Mouse (Mus musculus) G1E-ER4 (cell line): Measurements from ENCODE around the gene Ift46. TPM values are rescaled to one million over a fixed set of nuclear protein-coding genes. Genes with fewer than 3 reads are reported as not detected.

Source experiments
- GATA1 ChIP-seq: IDR thresholded peaks from one replicate; pipeline ENCODE4 v1.8.0; 2012; ENCODE audit warnings: low read length, inconsistent platforms
- polyA plus RNA-seq: library from polyadenylated mRNA; stranded (reverse); fragments of >175 nt; gene quantifications from 2 replicates; pipeline ENCODE4 v1.2.3, GENCODE M21; 2012

Gene Ift46
- 0.94 and 1.0 TPM in 2 replicates for polyA plus RNA-seq

DNA sequence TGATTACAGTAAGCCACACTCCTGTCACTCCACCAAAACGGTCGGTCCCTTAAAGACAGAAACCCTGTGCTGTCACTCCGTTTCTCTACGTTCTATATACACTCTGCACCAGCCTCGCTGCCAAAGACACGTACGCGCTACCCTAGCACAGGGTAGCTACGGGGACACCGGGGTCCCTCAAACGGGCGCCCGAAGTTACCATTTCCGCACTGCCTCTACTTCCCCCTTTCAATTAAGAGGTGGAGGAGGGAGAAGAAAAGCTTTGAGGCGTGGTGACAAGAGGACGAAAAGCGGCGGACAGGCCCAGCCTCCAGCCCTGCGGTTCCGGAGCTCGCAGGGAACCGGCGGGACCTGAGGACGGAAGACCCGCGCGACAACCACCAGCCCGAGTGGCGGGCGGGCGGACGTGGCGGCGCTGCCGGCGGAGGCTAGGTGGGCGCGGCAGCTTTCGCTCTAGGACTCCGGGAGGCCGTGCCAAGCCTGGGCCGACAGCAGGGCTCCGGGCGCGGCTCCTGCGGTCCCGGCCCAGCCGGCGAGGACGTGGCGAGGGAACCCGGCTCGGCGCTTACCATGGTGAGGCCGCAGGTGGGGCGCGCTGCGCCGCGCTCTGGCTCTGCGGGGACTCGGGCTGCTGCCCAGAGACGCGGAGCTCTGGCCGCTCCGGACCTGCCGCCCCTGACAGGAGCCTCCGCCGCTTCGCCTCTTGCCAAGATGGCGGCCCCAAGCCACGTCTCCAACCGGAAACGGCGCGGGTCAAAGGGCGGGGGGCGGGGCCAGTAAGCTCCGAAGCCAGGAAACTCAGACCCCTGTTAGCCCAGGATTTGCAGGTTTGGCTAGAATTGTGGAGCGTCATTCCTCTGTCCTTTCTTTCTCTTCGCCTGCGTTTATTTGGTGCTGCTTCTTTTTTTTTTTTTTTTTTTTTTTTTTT, at the start of gene Ift46, which contains the start of gene Arcn1:
Gene Ift46, plus strand, starts transcription at position 808 of the 928 bp plus-strand sequence.
Gene Arcn1, minus strand, starts transcription at position 745 of the 928 bp plus-strand sequence.
- no peak for TF ChIP-seq GATA1

DNA sequence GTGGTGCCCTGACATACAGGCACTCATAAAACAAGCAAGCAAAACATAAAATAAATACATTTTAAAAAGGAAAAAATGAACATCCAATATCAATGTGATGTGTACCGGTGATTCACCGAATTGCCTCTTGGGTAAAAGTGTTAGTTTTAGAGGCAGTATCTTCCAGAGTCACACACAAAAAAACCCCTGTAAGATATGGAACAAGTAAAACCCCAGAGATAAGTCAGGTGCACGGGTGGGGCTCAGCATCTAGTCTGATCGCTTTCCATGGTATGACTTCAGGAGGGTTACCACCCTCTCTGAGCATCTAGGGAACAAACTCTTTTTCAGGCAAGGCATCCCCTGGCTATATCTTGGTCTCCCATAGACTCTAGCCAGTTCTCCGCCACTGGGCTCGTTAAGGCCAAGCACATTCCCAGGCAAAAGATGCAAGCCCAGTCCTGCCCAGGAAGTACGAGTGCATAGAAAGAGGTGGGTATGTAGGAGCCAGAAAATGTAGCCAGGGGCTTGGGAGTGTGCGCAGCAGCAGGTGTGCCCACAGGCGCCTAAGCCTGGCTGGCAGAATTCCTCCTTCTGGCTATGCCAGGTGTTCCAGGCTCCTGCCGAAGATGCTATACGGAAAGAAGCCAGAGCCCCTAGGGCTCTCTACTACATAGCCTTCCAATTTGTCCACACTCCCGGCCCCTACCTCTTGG, 48.6 kb upstream of the Ift46 start:
- no peak for TF ChIP-seq GATA1

DNA sequence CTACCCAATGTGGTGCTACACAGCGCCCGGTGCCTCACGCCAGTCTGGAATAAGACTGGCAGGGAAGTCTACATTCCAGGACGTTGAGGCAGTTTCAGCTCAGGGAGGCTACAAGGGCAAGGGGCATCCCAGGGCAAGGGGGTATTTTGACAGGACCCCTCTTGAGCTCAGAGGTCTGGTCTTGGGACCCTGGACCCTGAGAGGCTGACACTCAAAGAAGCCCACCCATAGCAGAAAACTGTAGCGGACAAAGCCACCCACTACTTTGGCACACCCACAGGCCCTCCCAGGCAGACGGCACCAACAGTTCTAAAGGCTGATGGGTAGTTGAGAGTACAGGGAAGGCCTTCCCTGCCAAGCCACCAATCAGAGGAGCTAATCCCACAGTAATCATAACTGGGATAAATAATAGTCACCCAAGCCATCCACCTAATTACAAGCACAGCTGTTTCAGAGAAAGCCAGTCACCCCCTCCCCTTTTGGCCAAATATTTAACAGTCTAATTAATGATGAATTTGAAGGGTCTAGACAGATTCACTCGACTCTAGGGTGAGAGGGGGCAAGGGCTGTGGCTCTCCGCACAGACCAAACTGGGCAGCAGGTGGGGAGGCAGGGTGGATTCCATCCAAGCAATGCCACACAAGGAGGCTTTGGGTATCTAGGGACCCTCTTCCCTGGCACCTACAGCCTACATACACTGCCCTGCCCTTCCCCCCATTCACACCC, 47.9 kb upstream of the Ift46 start:
- TF ChIP-seq GATA1: no peak

DNA sequence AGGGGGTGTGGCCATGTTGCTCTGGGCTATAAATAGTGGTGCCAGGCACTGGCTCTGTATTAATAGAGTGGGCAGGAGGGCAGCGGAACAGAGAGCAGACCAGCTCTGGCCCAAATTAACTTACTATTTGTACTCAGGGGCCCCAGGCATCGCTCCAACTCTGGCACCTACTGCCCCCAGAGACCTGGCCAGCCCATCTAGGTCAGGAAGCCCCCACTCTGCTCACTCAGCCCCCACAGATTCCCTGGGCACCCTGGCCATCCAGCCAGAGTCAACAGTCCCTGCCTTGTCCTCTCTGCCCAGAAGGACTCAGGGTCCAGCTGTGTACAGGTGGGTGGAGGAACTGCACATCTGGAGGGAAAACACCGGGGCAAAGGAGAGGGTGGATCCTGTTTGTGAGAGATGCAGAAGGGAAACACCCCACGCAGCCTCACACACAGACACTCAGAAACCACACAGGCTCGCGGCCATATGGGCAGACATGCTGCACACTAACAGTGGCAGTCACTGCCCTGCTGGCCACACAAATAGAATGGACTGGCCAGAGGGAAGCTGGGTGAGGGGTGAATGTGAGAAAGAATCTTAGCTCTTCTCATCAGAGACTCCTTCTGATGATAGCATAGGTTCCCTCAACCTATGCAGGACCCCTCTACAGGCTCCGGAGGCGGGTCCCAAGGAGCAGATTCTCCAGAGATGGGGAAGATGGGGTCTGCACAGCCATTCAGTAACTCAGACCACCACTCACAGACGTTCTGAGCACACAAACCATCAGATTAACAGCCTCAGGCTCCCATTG, 47.2 kb upstream of the Ift46 start:
- TF ChIP-seq GATA1: no peak

DNA sequence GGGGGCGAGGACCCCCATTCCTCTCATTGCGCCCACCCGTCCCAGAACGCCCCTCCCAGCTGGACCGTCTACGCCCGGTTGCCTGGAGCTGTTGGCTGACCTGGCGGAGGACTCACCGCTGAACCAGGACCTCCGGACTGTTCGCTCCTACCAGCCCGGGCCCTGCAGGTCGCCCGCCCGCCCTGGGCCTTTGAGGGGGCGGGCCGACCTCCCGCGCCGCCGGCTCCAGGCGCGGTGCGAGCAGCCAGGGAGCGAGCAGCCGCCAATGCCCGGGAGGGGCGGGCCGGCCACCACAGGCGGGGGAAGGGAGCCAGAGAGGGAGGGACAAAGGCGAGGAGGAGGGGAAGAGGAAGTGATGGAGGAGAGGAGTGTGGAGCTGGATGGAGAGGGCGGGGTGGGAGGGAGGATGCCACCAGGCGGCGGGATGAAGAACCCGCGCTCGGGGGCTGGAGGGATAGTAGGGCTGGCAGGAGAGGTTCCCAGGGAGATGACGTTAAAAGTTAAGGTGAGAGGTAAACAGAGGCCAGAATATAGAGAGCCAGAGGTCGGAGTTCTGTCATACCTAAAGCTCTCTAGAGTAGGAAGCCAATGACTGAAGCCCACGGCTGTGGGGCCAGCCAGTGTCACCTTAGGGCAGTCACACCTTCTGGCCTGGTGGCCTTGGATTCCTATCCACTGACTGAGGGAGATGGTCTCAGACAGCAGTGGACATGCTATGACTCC, 46.4 kb upstream of the Ift46 start:
- no peak for TF ChIP-seq GATA1

DNA sequence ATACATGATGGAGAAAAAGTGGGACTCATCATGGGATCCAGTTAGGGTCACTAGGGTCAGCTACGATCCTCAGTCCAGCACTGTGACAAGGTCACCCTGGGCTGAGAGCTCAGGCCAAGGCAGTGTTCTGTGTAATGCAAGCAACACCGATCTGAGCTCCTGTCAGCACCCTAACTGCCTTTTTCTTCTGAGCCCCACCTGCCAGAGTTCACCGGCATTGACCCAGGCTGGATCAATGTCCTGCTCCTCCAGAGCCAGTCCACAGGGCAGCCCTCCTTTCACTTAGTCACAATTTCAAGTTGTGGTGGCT, 45.9 kb upstream of the Ift46 start:
- no peak for TF ChIP-seq GATA1

DNA sequence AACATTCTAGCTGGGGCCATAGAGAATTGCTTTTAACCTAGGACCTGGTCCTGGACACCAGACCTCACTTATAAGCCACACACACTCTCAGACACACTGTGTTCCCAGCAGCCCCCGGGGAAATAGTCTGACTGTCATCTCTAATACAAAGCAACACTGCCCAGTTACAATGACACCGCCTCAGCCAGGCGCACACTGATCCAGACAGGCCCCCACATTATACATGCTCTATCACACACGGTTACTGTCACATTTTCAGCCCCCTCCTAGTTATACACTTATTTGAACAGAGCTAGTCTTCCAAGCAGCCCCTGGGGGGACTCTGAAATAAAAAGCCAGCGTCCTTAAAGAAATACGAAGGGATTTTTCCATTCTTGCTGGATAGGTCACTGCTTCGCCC, 45.1 kb upstream of the Ift46 start:
- no peak for TF ChIP-seq GATA1

DNA sequence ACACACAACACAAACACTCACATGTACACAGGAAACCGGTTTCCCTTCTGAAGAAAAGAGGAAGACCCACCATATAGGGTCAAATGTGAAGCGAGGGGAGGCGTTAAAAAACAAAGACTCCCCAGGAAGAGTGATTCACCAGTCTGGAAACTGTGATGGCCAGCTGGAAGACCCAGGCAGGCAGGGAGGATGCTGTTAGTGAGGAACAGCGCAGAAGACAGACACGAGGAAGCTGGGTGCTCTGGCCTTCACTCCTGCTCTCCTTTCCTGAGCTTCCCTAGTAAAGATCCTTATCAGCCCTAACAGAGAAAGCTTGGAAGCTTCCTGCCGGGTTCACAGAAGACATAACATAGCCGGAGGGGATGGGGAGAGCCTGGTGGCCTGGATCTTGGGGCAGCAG, 44.7 kb upstream of the Ift46 start:
- TF ChIP-seq GATA1: no peak

DNA sequence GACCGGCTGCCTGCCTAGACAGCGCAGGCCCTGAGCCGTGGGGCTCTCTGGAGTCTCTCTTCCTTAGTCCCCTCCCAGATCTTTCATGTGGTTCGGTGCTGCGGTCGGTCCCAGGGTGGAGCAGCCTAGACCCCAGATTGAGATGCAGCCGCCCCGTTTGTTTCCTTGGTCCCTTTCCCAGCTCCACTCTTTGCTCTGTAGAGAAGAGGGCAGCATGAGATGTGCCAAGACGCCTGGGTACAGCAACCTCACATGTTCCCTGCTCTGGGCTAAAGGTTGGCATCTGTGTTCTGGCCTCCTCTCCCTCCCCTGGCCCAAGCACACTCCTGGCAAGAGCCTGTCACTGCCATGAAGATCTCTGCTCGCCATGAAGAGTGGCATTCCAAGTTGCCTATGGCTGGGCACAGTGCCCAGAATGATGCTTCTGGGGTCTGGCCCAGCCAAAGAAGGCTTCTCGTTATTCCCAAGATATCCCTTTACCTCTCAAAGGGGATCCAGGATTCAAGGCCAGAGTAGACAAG, 44.1 kb upstream of the Ift46 start:
- TF ChIP-seq GATA1: no peak

DNA sequence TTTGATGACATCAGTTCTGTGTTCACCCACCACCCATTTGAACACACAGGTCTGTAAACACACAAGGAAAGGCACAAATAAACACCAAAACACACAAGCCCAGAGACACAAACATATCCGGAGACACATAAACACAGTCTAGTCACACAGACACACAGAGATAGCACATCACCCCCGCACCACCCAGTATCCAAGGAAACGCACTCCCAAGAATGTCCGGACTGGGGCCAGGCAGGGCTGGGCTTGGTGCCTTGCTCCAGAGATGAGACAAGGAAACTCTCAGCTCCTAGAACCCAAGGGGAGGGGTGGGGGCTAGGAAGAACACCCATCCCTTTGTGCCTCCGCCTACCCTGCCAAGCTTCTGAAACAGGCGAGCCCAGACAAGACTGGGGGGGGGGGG, 43.5 kb upstream of the Ift46 start:
- TF ChIP-seq GATA1: no peak

DNA sequence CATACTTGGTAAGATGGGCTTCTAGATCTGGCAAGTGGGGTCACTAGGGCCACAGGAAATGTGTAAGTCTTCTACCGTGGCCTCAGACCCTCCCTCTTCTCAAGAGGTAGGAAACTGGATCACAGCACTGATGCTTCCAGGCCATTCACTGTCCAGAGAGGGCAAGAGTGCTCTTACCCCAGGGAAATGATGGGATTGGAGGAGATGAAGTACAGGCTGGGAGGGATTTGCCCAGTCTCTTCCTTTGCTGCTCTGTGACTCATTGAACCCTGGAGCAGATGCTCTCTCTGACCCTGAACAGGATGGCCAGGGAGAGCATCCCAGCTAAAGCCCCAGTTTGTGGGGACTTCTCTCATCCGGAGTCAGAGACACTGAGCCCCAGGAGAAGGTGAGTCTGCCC, 43.0 kb upstream of the Ift46 start:
- no peak for TF ChIP-seq GATA1

DNA sequence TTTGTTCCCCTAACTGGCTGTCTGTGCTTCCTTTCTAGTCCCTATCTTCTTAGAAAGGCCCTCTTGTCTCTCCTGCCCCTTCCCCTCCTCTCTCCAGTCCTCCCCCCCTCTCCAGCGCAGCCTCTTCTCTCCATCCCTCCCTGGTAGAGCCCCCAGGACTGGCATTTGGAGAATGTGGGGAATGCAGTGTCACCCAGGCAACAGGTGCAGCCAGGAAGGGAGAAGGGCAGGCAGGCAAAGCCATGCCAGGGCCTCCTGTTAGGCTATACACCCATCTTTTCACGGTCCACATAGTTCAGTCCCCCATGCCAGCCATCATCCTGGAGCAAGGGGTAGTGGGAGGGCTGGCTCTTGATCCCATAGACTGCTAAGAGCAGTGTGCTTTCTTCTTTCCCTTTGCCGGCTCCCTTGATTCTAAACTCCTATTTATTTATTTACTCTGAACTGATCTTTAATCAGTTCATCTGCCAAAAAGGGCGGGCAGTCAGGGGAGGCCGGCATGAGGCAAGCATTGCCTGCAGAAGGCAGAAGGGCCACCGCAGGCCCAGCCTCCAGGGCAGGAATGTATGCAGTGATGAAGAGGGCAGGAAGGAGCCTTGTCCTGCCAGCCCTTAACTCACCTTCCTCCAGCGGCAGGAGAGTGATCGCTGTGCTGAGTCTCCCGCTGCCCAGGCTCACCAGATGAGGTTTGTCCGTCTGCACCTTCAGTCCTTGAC, 41.1 kb upstream of the Ift46 start:
- no peak for TF ChIP-seq GATA1

DNA sequence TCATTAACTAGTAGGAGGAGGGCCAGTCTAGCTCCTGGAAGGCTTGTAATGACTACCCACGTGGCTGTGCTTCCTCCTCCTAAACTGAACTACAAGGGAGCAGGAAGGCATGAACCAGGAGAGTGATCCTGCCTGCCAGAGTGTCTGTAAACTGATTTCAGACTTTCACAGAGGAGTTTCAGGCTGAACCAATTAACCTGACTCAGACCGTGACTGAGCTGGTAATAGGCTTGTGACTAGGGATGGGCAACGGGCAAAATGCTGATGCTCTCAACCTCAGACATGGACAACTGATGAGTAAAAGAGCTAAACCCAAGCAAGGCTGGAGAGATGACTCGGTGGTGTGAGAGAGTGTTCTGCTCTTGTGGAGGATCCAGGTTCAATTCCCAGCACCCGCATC, 40.3 kb upstream of the Ift46 start:
- TF ChIP-seq GATA1: no peak

DNA sequence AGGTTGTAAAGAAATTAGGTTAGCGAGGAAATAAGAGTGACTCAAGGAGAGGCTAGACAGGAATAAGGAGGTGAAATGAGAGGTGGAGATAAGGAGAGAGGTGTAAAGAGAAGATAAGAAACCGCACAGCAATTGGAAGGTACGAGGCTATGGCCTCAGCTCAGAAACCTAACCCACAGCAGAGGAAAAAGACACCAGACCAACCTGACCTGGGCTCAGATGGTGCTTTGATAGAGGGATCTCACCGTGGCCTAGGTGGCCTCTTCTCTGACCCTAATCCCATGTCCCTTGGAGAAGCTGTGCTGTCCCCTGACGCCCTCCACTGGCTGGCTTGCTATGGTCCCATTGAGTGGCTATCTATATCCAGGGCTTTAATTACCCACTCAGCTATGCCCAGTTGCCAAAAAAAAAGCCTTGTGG, 35.6 kb upstream of the Ift46 start:
- TF ChIP-seq GATA1: peak; percentile 42
